Mouse (Mus musculus): ENCODE measurements at regions not wholly inside any gene's neighbourhood (a gene's known extent, or its start where the extent isn't known, plus 50 kb on each side); places are given as distances from the start of the nearest gene placed in this dataset.

DNA sequence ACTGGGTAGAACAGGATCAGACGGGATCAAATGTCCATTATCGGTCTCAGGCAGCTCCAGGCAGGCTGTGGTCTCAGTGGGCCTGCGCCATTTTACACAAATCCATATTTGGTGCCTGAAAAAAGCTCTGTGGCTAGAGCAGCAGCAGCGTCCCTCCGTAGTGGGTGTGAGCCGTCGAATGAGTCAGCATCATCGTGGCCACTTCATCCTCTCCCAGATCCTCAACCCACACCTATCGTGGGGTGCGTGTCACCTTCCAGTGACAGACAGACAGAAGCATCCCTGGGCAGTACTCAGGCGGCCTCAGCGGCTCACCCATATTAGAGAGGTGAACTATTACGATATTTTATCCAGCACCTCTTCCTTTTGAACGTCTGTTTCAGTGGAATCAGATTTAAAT lies 233.0 kb upstream of the A430005L14Rik start:
- DNase-seq (ENCODE audit: low spot score), result no peak

DNA sequence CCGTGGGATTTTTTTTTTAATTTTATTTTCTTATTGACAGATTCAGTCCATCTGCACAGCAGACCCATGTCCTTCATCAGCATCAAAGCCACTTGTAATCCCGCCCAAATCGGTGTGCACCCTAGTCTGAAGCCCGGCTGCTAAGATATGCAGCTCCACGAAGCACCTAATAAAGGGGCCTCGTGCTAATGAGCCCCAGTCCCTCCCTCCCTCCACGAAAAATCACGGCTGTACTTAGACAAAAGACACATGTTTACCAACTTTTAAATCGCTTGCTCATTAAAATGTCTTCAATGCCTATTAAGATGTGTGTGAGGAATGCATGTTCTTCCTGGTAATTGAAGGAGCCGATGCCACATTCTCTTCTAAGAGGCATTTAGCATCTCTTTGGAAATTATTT lies 229.8 kb upstream of the A430005L14Rik start:
- no peak for DNase-seq (ENCODE audit: low spot score)

DNA sequence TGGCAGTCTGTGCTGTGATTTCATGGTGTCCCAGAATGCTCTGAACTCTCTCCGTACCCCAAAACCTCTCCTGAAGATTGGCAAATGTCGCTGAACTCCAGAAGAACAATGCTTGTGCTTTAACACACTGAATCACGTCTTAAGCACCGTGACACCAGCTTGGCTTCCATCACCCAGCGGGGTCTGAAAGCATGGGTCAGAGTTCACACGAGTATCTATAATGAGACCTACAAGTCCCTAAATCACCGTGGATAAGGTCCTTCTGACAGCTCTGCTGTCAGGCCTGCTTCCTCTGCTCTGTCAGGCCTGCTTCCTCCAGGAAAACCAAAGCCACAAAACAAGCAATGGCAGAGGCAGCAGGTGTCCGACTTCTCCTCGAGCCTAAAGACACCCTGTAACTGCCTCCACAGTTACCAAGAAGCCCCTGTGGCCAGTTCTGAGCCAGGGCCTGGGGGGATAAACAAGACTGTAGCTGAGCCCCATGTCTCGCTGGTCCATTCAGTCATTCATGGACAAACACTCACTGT lies 229.1 kb upstream of the A430005L14Rik start:
- no peak for DNase-seq (ENCODE audit: low spot score)

DNA sequence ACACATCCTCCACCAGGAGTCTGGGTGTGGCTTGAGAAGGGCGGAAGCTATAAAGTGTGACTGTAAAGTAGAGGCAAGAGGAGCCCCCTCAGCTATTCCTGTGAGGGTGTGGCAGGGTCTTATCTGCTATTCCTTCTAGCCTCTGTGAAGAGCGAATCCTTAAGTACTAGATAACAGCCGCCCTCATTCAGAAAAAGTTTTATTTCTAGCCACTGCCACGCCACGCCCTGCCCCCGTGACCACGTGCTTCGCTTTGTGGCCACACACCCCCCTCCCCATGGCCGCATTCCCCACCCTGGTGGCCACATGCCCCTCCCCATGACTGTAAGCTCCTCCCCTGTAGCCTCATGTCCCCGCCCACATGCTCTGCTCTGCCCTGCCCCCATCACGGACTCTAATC lies 218.9 kb upstream of the A430005L14Rik start:
- DNase-seq (ENCODE audit: low spot score), result no peak

DNA sequence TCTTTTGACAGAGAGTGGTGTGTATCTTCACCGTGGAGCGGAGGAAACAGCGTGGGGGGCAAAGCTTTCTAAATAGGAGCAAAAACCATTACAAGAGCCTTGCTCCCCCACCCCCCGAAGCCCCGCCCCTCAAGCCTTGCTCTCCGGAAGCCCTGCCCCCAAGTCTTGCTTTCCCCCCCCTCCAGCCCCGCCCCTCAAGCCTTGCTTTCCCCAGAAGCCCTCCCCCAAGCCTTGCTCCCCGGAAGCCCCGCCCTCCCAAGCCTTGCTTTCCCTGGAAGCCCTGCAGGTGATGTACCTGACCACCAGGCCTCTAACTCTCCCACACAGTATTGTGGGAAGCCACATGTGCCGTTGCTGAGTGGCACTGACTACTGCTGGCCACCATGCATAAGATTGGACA lies 214.8 kb upstream of the A430005L14Rik start:
- no peak for DNase-seq (ENCODE audit: low spot score)

DNA sequence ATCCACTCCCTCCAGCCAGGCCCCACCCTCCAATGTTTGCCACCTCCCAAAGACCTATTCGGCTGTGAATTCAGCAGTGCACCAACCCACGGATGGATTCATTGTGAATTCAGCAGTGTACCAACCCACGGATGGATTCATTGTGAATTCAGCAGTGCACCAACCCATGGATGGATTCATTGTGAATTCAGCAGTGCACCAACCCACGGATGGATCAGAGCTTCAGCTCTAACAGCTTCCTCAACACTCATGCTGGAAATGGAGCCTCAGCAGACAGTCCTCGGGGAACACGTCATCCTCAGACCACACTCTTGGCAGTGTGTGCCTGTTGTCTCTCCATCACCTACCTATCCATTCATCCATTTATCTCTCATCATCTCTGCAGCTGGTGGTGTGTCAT lies 204.2 kb upstream of the A430005L14Rik start:
- no peak for DNase-seq (ENCODE audit: low spot score)

DNA sequence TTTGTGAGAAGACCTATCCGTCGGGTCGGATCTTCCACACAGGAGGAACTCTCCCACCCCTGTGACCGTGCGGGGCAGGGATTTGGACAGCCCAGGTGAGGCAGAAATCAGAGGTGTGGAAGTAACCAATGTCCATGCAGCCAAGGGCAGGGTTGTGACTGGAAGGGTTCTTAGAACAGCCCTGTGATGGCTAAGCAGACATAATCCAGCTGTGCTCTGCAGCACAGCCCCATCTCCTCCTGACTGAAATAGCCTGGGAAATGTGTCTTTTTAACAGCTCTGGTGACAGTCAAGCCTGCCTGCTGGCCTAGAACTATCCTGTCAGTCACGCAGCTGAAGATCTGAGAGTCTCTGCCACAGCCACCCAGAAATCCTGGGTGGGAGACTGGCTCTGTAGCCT lies 198.7 kb upstream of the A430005L14Rik start:
- DNase-seq (ENCODE audit: low spot score), result no peak

DNA sequence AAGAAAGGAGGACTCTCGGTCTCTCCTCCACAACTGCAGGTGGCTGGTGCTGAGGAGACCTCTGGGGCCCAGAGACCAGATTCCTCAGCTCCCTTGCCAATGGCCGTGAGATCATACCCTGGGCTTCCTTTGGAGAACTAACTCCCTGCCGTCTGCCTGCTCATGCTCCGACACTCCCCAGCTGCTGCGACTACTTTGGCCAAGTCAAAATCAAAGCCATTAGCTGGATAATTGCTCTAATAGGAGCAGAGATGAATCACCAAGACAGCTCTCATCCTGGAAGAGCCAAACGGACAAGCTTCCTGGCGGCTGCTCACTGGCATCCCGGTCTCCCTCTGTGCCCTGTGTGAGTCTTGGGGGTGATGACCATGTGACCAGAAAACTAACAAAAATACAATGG lies 198.3 kb upstream of the A430005L14Rik start:
- no peak for DNase-seq (ENCODE audit: low spot score)

DNA sequence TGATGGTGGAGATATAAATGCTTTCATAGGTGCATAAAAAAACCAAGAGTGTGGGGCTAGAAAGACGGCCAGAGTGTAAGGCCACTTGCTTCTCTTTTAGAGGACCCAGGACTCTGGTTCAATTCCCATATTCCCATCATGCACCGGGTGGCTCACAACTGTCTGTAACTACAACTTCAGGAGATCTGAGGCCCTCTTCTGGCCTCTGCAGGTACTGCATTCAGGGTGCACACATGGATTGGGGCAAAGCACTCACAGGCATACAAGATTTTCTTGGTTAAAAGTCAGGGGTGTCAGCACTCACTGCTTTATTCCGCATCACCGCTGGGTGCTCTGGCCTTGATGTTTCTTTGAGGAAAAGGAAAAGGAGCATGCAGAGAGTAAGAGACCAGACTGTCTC lies 196.1 kb upstream of the A430005L14Rik start:
- no peak for DNase-seq (ENCODE audit: low spot score)

DNA sequence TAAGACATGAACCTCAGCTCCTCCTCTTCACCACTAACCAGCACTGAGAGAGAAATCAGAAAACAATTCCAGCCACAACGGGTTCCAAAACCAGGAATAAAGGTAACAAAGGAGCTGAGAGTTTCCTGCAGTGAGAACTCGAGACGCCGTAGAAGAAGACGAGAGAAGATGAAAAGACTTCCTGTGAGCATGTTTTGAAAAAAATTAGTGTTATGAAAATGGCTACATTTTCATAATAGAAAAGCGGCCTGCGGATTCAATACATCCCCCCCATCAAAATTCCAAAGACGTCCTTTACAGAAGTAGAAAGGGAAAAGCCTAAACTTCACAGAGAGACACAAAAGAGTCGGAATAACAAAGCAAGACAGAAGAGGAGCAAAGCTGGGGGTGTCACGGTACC lies 193.6 kb upstream of the A430005L14Rik start:
- DNase-seq (ENCODE audit: low spot score), result no peak

DNA sequence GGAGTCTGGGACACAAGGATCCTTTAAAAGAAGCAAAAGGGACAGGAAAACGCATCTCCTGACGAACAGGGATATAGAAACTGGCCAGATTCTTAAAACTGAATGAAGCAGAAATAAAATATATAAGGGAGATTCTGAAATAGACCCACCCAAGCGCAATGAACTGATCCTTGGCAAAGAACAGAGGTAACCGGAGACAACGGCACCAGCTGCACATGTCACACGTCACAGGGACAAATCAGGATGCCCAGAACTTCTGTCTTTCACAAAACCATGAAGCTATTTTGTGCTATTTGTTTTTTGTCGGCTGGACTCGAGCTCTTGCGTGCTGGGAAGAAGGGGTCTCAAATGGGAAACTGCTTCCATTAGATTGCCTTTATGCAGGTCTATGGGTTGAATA lies 189.3 kb upstream of the A430005L14Rik start:
- no peak for DNase-seq (ENCODE audit: low spot score)

DNA sequence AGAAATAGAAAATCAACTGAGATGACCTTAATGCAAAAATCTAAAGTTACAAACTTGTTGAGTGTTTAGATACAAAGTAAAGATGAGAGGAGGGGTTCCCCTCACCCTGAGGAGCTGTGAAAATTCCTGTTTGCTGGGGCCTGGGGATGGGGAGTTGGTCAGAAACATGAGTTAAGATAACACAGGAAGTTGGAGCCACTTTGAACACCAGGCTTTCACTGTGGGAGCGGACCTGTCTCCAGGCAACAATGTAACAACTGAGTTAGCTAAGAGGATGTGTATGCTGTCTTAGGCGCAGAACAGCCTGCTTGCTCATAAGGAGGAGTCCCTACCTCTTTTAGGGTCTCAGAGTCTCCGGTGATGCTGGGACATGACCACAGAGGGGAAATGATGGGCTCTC lies 188.7 kb upstream of the A430005L14Rik start:
- no peak for DNase-seq (ENCODE audit: low spot score)

DNA sequence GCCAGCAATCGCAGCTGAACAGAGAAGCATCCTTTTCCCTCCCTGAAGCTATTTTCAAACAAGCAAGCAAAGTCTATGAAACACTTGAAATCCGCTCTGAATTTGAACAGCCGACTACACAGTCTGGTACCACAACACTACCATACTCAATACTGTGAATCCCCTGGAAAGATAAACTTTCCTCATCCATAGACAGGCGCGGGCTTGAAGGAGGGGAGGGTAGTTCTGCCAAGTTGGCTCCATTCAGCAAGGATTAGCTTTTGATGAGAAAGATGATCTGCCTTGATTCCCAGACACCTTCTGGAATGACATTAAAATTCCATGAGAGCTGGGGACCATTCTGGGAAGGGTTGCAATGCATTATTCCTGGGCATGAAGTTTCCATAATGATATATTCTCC lies 186.4 kb upstream of the A430005L14Rik start:
- no peak for DNase-seq (ENCODE audit: low spot score)

DNA sequence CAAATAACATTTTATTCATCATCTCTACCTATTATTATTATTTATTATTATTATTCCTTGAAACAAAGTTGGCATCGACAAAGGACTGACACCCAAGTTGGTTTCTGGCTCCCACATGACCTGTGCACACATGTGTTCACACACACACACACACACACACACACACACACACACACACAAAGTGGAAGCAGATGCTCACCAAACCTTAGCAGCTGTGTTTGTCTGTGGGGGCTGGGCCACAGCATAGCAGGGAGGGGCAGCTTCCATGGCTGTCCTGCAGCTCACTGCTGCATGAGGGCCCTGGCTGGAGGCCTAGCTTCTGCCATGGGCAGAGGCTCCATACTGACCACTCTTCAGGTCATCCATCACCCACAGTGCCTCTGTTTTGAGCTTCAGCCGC lies 176.5 kb upstream of the A430005L14Rik start:
- DNase-seq (ENCODE audit: low spot score), result no peak

DNA sequence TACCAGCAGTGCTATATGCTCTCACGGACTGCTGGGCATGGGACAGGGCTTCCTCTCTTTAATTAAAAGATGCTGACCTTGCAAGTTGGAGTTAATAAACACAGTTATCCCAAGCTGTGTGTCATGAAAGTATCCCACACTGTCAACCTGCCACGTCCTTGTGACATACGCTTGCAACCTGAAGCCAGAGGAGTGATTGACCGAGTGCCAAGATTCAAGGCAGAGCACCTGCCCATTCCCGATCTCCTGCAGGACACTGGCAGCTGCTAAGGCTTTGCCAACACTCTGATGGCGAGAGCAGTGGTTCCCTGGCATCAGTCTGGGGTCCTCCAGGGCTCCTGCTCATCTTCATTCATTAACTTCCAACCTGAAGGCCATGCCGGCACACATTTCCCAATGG lies 175.8 kb upstream of the A430005L14Rik start:
- no peak for DNase-seq (ENCODE audit: low spot score)

DNA sequence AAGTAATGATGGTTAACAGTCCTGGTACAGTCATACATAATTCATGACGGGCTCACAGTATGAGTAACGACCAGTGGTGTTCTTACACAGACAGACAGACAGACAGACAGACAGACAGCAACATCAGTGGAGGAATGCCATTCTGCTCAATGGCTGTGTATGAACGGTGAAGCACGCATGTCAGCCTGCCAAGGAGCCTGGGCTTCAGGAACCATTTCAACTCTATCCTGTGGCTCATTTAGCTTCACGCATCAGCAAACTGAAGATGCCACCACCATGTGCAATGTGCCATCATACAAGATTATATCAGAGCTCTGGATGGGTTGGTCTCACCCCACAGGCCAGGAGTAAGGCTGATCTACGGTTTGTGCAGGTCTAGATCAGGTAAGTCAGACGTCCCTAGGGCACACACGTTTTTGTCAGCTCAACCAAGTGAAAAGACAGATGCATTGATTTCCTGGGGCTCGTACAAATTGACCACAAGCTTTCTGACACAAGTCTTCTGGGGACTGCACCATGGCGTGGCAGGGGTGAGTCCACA lies 175.0 kb upstream of the A430005L14Rik start:
- no peak for DNase-seq (ENCODE audit: low spot score)

DNA sequence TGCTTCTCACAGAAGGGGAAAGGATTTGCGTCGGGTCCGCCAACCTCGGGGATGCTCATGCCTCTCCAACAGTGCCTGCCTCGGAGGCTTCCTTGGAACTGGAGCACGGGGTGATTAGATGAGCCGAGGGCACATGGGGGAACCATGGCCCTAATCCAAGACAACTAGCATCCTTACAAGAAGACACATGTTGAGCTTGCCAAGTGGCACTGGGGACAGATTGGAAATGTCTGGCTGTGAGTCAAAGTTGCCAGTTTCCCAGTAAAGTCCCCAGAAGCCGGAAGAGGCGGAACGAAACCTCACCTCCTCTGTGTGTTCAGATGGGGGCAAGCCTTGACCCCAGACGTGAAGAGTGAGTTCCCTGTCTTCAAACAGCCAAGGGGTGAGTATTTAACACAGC lies 172.6 kb upstream of the A430005L14Rik start:
- no peak for DNase-seq (ENCODE audit: low spot score)

DNA sequence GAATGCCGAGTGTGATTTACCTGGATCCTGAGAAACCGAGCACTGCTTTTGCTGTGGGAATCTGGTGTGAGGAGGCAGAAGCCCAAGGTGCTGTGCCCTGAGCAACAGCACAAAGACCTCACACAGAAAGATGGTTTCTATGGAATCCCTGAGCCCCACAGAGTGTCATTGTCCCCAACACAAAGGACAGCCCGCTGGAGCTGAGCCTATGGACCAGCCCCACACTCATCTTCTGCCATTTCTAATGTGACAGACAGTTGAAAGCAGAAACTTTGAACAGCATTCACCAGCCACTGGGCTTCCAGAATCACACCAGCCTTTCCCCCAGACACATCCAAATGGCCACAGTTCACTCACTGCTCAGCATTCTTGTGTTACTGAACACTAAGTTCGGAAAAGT lies 171.5 kb upstream of the A430005L14Rik start:
- DNase-seq (ENCODE audit: low spot score), result no peak

DNA sequence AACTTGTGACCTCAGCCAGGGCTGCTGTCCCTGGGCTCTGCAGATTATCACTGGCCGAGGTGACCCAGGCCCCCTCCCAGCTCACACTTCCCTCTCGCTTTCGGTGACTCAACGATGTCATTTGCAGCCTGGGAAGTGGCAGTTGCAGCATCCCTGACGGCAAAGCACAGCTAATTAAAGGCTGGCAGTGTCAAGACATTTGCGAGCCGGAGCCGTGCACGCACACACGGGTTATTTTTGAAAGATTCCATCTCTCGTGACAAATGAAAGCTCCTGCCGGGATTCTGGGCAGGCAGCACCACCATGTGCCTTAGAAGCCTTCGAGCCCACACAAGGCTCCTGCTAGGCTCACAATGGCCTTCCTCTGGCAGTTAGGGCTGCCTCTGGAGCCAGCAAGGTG lies 164.7 kb upstream of the A430005L14Rik start:
- no peak for DNase-seq (ENCODE audit: low spot score)

DNA sequence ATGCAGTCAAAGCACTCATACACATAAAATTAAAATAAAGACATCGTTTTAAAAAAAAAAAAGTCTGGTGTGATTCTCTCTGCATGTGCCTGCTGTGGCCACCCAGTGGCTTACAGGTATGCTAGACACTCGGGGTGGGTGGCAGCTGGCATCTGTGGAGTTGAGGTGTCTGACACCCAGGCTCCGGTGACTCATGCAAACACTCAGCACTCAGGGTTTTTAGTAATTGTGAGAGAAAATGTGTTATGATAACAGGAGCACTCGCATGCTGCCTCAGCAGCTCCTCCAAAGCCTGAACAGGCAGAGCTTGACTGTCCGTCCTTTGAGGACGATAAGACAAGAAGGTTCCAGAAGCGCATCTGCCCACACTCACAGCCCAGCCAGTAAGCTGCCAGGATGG lies 159.0 kb upstream of the A430005L14Rik start:
- no peak for DNase-seq (ENCODE audit: low spot score)

DNA sequence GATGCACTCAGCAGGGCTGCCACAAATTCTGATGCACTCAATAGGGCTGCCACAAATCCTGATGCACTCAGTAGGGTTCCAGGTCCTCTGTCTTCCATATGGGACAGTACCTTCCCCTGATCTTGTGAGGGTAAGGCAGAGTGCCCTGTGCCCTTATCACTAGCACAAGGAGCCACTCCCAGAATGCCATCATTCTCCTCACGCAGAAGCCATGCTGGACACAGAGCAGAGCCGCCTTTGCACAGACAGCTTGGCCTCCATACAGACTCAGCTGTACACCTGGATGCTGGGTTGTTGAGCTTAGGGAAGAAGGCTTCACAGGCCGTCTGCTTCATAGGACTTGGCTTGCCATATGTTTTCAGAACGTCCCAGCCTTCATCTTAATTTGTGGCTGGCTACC lies 151.3 kb upstream of the A430005L14Rik start:
- DNase-seq (ENCODE audit: low spot score), result no peak

DNA sequence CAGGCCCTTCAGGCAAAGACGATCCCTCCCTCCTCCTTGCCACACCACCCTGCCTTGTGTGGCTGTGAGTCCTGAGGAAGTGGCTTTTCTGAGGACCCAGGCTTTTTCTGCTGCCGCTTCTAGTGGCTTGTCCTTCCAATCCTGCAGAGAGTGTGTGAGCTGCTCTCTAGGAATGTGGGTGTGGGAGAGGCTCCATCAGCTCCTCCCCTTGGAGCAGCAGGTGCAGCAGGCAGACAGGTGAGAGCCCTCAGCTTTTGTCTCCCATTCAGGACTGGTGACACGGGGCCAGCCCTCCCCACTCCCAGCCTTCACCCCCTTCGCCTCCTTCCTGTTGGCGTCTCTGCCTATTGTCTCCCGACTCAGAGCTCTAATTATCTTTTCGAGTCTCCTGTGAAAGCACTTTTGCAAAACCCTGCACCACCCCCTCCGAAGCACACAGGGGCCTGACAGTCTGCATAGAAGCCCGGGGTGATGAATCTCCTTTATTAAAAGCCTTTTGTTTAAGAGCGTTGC lies 150.8 kb upstream of the A430005L14Rik start:
- DNase-seq (ENCODE audit: low spot score), result no peak

DNA sequence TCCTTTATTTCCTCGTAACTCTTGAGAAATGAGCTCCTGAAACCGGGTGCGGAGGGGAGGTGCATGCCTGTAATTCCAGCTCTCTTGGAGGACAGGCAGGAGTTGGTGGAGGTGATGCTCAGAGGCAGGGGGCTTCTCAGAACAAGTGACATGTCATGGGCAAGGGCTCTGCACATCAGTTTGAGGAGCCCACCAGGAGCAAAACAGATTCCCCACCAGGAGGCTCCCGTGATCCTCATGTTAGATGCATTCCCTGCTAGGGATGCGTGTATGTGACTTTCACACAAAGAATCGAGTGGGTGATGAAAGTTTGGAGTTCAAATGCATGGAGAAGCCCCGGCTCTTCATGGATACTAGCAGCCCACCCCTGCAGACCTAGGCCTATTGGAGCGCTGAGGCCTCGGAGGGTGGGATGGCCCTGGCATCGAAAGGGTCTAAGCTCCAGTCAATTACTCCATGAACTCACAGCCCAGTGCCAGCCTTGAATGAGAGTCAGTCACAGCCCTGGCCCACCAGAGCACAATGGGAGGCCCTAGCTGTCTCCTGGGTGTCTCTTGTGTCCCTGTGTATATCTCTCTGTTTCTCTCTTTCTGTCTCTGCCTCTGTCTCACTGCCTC lies 150.1 kb upstream of the A430005L14Rik start:
- no peak for DNase-seq (ENCODE audit: low spot score)

DNA sequence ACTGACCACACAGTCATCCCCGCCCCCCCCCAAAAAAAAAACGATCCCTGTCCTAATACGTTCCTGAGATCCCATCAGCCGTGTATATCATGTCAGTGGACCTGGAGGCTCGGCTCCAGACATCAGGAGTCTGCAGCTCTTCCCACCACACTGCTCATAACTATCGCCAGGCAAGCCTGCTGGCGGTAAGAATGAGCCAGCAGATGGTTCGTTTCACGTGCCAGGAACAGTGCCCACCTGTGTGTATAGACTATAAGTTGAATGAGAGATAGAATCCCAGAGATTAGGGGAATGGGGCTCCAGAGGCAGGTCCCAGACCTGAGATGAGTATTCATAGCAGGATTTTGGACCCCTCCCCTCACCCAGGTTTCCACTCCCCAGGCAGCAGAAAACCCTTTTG lies 144.2 kb upstream of the A430005L14Rik start:
- DNase-seq (ENCODE audit: low spot score), result no peak
